Mouse (Mus musculus) left cerebral cortex, adult 2 months (tissue): ENCODE measurements at regions not wholly inside any gene's neighbourhood (a gene's known extent, or its start where the extent isn't known, plus 50 kb on each side); places are given as distances from the start of the nearest gene placed in this dataset.

Experiments used
- DNase-seq, 2 experiments: peaks; one replicate each; pipeline ENCODE4 v3.0.0; 2021 to 2022; ENCODE audit warnings: low spot score in 2 of 2, mixed read lengths in 1 of 2; ENCODE audit errors: extremely low spot score in 1 of 2
- H3K27ac ChIP-seq: fragments of 200-600 bp; 2 replicates; pipeline ENCODE4 v1.8.1; 2022
- H3K4me3 ChIP-seq: fragments of 200-600 bp; 2 replicates; pipeline ENCODE4 v1.8.1; 2022
- CTCF ChIP-seq: fragments of 200-600 bp; IDR thresholded peaks from 2 replicates; pipeline ENCODE4 v1.8.1; 2022; ENCODE audit warnings: antibody characterized with exemption, mild to moderate bottlenecking, moderate library complexity
- intact Hi-C: fragments of 180-260 bp; cut with DNase I; formaldehyde crosslinking; loops from one replicate; pipeline ENCODE4 v1.15.1; 2025

DNA sequence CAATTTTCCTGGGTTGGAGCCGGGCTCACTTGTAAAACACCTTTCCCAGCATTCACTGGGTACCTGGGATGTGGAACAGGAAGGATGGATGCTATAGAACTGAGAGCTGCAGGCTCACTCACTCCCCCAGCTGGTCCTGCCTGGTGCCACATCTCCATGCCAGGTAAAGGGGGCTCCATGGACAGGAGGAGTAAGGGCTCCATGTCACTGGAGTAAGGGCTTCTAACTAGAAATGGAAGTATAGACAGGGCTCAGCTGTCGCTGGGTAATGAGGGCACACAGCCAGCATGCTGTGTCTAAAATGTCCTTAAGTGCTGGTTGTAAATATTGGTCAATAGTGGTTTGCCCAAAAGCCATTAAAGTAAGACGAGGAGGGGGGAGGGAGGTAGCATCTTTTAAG, 99.4 kb upstream of the Gpr12 start:
- no peak for TF ChIP-seq CTCF
- no peak overlapping the region for H3K4me3 ChIP-seq
- no peak for DNase-seq
- H3K27ac ChIP-seq, result no peak overlapping the region
- intact Hi-C loops, result no loop called here

DNA sequence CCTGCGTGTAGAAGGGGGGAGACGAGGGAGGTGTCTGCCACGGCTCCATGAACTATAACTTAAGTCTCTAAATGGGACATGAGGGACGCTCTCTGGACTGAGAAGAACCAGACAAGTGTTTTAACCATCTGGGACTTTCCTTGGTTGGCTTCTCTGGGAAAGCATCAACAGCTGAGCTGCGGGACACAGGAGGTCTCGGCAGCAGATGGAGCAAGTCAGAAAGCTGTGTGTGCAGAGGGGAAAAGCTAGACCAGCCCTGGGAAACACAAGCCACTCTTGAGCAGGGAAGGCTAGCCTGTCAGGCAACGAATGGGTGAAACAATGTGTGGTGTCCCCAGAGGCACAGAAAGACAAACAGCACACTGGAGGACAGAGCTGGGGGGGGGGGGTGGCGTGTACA, 98.5 kb upstream of the Gpr12 start:
- no peak overlapping the region for H3K4me3 ChIP-seq
- no peak for DNase-seq
- no peak for TF ChIP-seq CTCF
- intact Hi-C loops, result no loop called here
- no peak overlapping the region for H3K27ac ChIP-seq

DNA sequence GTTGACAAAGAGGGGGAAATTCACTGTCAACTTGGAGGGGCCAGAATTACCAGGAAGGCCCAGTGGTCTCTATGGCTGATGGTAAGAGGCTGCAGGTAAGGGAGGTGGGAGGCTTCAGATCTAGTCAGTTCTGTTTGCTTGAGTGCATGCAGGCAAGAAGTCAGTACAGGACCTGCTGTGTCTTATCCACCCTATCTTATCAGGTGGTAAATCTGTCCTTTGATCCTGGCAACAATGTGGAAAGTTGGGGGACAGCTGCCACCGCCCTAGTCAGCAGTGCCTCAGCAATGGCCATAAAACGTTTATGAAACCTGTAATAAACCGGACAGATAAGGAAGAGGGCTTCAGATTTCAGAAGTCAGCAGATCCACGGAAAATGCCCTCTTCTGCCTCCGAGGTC, 97.9 kb upstream of the Gpr12 start:
- H3K27ac ChIP-seq, result no peak overlapping the region
- H3K4me3 ChIP-seq, result no peak overlapping the region
- no peak for TF ChIP-seq CTCF
- intact Hi-C loops, result no loop called here
- DNase-seq, result no peak

DNA sequence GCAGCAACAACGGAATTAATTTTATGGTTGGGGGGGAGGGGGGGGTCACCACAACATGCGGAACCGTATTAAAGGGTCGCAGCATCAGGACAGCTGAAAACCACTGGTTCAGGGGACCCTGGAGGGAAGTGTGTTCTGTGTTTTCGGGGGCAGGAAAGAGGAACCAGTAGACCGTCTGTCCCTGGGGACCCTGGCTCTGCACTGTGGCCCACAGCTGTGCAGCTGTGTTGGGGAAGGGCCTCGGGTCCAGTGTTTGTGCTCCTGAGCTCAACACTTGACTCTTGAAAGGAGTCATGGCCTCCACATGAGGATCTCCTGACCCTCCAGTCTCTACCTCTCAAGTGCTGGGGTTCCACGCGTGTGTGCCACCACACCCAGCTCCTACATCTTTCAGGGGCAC, 96.5 kb upstream of the Gpr12 start:
- no peak overlapping the region for H3K27ac ChIP-seq
- intact Hi-C loops, result no loop called here
- TF ChIP-seq CTCF, result no peak

DNA sequence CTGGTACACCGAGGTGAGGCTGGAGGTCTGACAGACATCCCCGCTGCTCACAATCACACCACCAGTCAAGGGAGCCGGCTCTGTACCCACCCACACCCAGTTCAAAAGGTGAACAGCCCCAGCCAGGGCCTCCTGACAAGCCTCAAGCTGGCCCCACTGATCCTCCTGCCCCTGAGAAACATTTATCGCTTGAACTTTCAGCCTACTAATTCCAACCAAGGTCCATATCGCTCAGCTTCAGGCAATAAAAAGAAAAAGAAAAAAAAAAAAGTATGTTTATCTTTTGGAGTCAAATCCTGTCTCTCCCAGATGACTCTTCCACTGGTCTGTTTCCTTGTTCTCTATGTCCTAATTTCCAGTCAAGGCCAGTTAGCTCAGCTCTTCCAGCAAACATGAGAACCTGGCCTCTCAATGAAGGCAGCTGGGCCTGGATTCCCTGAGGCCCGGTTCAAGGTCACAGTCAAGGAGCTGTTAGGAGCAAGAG, 94.2 kb upstream of the Gpr12 start:
- no peak for TF ChIP-seq CTCF
- H3K27ac ChIP-seq, result no peak overlapping the region
- intact Hi-C loops, result no loop called here
- H3K4me3 ChIP-seq, result no peak overlapping the region
- no peak for DNase-seq

More for the DNA sequence above, 96.5 kb upstream of the Gpr12 start:
- H3K4me3 ChIP-seq, result no peak overlapping the region
- DNase-seq, result no peak

DNA sequence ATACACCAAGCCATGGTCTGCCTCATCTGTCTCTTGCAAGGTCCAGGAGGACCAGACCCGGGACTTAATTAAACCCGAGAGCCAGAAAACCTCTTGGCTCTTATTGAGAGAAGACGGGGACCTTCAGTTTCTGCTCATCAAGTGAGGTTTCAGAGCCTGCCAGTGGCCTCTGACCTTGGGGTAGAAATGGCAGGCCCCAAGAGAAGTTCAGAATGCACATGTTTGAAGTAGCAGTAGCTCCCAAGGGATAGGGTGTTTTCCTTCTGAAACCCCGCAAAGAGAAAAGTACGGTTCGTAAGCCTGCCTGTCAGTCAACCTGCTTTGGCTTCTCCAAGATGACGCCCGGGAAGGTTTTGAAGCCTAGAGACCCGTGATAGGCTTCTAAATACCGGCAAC, 93.7 kb upstream of the Gpr12 start:
- DNase-seq, result no peak
- TF ChIP-seq CTCF, result no peak
- no peak overlapping the region for H3K4me3 ChIP-seq
- no peak overlapping the region for H3K27ac ChIP-seq
- intact Hi-C loops, result no loop called here

DNA sequence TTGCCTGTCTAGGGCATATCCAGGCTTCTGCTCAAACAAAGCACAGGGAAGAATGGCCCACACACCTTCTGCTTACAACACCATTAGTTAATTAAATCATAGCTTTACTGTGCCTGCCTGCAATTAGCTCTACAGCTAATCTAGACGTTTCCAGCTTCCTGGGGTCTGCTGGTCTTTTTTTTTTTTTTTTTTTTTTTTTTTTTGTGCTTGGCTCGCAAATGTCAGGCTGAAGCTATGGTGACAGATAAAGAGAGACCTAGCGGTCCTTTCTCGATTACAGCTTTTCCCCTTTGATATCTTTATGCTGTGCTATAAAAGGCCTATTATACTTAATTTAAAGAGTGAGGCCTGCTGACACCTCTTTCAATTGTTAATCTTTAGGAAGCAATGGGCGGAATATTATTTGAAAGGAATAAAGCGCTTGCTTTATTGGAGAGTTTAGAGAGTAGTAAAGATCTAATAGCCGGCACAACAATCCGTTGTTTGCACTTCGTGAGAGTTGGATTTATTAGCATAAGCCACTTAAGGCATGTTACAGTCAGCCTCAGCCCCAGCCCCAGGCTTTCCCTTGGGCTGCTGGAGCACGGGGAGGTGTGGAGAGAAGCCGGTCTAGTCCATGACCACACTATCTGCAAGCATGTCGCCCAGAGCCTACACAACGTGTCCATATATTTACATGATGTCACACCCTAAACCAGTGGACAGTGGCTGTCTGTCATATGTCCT, 93.2 kb upstream of the Gpr12 start:
- intact Hi-C loops, result no loop called here
- Histone ChIP-seq H3K4me3 (no peak overlapping the region), H3K27ac (no peak overlapping the region)
- no peak for TF ChIP-seq CTCF
- no peak for DNase-seq

DNA sequence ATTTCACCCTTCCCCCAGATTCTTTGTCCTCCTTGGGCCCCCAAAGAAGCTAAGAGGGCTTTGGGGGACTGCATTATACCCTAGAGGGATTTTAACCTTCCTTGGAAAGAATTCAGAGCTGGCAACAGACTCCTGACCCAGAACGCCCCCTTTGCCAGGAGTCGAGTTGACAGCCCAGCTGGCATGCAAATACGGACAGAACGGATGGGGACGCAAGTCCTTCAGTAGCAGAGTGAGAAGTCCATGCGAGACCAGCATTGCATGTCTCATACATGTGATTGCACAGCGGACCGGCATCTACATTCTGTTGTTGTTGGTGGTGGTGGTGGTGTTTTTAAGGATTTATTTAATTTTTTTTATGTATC, 92.1 kb upstream of the Gpr12 start:
- no peak for TF ChIP-seq CTCF
- H3K4me3 ChIP-seq, result no peak overlapping the region
- no peak overlapping the region for H3K27ac ChIP-seq
- intact Hi-C loops, result no loop called here
- no peak for DNase-seq

DNA sequence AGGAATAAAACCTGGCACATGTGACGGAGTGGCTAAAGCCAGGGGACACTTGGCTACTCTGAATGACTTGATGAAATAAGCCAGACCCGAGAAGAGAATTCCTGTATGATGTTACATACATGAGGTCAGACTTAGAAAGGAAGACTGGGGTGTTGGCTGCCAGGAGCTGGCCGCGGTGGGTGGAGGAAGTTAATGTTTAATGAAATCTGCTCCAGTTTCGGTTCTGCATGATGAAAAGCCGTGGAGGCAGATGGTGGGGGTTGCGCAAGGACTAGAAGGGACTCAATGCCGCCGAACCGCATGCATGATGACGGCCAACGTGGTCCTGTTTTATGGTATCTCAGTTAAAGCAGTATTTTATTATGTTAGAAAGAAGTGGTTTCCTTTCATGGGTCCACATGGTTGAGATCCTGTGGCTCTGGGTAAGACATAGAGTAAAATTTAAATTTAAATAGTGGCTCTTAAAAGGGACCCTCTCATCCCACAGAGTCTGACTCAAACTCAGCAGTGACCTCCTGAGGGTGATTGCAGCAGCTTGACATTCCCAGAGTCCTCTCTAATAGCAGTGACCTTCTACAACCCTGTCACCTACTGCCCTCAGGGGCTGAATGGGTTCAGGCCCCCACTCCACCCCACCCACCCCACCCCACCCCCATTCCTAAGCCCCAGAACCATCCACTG, 91.6 kb upstream of the Gpr12 start:
- intact Hi-C loops, result no loop called here
- TF ChIP-seq CTCF, result no peak
- DNase-seq, result no peak
- H3K4me3 ChIP-seq, result no peak overlapping the region
- no peak overlapping the region for H3K27ac ChIP-seq

DNA sequence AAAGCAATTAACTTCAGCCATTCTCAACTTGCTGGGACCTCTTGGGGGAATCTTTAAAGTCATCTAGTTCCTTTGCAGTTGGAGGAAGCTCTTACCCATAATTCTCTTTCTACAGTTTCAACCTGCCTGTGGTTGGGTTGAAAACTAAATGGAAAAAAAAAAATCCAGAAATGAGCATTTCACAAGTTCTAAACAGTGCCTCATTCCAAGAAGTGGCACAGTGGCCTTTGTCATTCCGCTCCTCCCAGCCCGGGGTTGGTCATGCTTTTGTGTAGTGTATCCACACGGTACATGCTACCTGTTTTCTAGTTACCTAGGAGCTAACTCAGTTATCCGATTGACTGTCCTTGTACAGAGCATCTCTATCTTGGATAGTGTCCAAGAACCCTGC, 90.8 kb upstream of the Gpr12 start:
- no peak for DNase-seq
- H3K4me3 ChIP-seq, result no peak overlapping the region
- intact Hi-C loops, result loop anchor here (1.0 to 2.0 kb wide), 2 partner anchors 228 to 643 kb away; no protein-coding TSS in a partner anchor
- no peak overlapping the region for H3K27ac ChIP-seq
- no peak for TF ChIP-seq CTCF

DNA sequence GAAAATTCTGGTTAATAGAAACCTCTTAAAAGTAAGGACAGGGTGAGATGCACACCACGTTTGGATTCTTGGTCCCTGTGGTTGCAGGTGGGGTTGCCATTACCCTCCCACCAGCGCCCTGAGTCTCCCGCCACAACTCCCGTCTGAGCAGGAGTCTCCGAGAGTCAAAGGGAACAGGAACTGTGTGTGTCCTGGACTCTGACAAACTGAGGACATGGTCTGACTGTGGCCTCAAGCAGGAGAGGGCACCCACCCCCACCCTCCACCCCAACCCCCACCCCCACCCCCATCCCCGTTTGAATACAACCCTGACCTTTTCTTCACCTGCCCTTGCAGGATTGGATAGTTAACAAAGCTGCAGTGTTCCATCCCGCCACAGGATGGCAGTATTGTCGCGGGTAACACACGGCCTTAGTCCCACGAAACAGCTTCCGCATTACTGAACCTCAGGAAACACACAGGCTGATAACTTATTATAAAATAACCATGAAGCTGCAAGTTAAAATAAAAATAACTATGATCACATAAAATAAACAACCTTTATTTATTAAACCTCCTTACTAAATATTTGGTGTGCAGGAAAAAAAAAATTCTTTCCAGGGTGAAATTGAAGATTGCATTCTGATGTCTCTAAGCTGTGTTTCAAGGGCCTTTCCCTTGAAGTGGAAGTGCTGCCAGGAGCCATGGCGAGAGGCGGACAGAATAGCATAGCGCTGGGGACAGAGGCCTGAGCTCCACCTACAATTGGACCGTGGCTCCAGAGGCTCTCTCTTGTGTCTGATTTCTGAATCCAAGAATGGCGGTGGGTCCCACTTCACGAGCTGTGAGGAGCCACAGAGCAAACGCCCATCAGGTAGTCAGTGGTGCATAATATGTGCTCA, 90.2 kb upstream of the Gpr12 start:
- no peak overlapping the region for H3K4me3 ChIP-seq
- peak; percentile 65 to 75 for DNase-seq
- intact Hi-C loops, result loop anchor here (1.0 to 2.0 kb wide), 2 partner anchors 229 to 644 kb away; no protein-coding TSS in a partner anchor
- no peak overlapping the region for H3K27ac ChIP-seq
- peak; percentile 71 for TF ChIP-seq CTCF

DNA sequence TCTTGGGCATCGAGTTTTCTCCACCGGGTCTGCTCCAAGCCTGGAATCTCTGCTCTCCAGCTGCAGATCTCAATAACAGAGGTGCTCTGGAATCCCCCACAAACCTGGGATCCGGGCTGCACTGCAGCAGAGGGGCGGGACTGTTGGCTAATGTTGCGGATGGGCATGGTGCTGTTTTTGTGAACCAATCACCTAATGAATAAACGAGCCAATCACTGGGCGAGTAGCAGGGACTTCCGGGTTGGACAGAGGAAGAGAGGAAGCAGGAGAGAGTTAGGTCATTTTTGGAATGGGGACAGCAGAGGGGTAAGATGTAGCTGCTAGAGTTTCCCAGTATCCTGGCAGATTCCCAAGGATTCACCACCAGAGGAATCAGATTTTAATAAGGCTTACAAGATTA, 76.7 kb upstream of the Gpr12 start:
- Histone ChIP-seq H3K27ac (no peak overlapping the region), H3K4me3 (no peak overlapping the region)
- TF ChIP-seq CTCF, result no peak
- DNase-seq, result no peak
- intact Hi-C loops, result no loop called here
